Mouse (Mus musculus) embryo, embryonic 9.5 days (tissue): ENCODE measurements around the gene AC129217.1.
A peak's percentile ranks its signal among the peaks of the same experiment; 100 is the strongest.

Experiments
- DNase-seq: peaks from one replicate; pipeline ENCODE4 v3.0.0-alpha.2; 2017; ENCODE audit errors: extremely low spot score

Gene AC129217.1

DNA sequence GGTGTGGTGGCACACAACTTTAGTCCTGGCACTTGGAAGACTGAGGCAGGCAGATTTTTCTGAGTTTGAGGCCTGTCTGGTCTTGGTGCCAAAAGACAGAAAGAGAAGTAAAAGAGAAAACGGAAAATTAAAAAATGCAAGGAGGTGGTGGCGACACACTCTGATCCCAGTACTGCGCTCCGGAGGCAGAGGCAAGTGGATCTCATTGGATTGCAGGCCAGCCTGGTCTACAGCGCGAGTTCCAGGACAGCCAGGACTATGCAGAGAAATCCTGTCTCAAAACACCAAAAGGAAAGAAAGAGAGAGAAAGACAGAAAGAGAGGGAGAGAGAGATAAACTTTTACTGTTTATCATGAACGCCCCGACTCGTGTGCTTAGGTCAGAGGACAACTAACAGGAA, 41.3 kb downstream of the AC129217.1 start:
- DNase-seq, result no peak

DNA sequence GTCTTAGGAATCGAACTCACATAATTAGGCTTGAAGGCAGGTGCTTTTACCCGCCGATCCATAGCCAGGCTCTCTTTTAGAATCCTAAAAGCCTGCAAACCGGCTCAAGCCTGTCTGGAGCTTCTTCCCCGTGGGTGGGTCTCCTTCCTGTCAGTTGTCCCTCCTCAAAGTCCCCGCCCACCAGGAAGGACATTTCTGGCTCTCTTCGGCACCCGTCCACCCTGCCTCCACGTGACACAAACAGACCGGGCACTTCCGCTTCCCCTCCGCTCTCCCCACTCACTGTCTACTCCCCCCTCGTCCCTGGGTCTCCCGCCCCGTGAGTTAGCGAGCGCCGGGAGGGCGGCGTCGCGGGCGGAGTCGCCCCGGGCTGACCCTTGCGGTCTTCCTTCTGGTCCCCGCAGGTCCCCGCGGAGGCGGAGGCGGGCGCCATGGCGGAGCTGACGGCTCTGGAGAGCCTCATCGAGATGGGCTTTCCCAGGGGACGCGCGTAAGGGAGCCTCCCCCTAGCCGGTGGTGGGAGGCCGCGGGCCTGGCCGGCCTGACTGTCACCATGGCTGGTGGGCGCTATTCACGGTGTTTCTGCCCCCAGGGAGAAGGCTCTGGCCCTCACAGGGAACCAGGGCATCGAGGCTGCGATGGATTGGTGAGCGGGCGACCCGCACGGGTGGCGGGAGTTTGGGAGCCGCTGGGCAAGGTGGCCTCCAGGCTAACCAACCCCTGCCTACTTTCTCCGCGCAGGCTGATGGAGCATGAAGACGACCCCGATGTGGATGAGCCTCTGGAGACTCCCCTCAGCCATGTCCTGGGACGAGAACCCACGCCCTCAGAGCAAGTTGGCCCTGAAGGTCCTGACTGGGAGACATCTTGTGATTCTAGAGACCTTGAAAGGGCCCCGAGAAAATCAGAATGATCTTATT, 42.0 kb downstream of the AC129217.1 start, which contains the start of gene Ubxn1:
Gene Ubxn1, plus strand, starts transcription at position 230 of the 920 bp plus-strand sequence.
- peak; percentile 97 for DNase-seq

DNA sequence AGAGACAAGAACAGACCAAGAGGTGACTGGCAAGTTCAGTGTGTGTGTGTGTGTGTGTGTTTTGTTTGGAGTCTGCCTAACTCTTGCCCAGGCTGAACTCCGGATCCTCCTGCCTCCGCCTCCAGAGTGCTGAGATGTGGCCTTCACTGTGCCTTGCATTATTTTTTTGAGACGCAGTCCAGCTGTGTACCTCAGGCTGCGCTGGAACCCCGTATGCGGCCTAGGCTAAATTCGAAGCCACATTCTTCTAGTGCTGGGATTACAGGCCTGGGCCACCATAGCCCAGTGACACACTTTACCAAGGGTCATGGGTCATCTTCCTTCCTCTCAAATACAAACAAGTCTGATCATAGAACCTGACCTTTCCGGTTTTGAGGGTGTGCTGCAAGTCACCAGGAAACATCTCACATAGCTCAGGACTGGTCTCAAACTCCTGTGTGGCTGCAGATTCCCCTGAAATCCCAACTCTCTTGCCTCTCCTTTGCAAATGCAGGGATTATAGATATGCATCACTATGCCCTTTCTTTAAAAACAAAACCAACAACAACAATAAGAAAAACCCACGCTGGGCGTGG, 42.8 kb downstream of the AC129217.1 start:
- no peak for DNase-seq

DNA sequence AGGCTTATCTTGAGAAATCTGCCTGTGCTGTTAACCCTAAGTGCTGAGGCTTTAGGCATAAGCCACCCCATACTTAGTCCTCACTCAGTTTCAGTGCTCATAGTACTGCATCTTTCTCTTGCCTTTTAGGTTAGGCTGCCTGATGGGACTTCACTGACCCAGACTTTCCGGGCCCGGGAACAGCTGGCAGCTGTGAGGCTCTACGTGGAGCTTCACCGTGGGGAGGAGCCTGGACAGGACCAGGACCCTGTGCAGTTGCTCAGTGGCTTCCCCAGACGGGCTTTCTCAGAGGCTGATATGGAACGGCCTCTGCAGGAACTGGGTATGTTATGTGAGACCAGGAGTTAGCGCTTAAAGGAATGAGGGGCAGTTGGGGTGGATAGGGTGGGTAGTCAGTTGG, 45.5 kb downstream of the AC129217.1 start:
- no peak for DNase-seq

DNA sequence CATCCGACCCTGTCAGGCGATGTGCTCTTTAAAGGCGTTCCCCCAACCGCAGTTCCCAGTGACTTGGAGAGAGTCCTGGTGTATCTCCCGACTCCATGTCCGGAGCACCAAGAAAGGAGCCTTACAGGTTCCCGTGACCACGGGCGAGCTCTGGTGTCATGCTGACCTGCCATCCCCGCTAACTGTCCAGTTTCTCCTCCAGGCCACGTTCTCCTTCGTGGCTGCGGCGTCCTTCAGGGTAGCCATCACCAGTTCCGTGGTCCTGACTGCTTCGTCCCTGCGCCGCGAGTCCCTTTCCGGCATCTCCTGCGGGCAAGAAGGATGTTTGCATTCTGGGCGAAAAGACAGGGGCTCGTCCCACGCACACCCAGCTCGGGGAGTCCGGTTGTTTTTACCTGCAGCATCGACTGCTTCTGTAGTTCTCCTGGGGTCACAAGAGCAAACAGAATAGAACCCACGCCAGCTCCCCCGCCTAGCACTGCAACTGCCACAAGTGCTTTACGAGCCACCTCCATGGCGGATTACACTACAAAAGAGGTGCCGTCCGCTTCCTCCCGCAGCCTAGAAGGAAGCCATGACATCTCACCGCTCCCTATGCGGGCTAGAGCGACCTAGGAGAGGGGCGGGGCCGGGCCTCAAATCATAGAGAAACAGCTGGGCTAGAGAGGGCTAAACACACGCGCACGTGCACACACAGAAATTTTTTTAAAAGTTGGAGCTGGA, 50.9 kb downstream of the AC129217.1 start, which contains the start of gene Uqcc3:
Gene Uqcc3, minus strand, starts transcription at position 613 of the 723 bp plus-strand sequence.
- DNase-seq, result peak; percentile 88

DNA sequence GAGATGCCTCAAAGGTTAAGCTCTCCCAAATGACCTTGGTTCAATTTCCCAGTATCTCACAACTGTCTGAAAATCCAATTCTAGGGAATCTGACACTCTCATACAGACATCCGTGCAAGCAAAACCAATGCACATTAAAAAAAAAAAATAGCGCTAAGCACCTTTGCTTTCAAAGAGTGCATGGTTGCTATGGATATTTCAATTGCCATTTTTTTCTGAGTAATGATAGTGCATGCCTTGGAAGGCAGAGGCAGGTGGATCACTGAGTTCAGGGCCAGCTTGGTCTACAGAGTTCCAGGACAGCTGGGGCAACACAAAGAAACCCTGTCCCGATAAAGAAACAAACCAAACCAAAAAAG, 51.4 kb downstream of the AC129217.1 start:
- no peak for DNase-seq

DNA sequence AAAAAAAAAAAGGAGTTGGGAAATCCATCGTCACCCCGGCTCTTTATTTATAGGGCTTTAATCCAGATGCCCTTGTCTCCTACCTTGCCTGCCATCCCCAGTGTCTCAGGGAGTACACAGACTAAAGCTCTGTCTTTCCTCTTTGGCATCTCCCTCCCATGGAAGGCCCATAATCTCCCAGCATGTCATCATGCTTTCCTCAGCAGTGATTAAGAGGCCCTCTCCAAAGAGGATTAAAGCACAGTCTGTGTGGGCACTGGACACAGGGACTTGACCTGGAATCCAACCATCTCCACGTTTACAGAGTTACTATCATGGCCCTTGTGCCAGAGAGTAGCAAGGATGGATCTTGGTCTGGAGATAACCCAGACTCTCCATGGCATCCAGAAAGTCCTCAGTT, 54.0 kb downstream of the AC129217.1 start, which contains the start of the genes Lbhd1 and Gm49403:
Gene Lbhd1, plus strand, starts transcription at position 117 of the 400 bp plus-strand sequence.
Gene Gm49403, plus strand, starts transcription at position 315 of the 400 bp plus-strand sequence.
- no peak for DNase-seq

DNA sequence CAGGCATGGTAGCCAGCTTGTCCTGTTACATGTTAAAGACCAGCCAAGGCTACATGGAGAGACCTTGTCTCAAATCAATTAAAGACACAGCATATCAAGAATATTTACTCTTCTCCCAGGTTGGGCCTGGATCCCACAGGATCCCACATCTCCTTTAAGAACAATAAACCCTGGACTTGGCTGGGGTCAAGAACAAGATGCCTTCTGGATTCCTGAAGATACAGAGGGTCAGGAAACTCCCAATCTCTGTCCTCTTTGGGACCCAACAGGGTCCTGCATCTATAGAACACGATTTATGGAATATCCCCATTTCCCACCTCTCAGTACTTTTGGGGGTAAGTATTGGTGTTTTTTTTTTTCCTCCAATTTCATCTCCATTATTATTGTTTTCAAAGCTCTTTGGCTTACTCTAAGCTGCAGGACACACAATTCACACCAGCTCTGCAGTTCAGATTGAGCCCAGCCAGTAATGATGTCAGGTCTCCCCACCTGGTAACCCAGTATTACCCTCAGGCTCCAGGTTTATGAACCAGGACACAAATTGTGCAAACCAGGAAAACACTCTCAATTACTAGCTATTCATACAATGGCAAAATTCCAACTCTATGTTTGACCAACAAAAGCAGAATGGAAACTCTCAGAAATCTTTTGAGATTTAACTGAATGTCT, 57.5 kb downstream of the AC129217.1 start:
- peak; percentile 54 for DNase-seq

DNA sequence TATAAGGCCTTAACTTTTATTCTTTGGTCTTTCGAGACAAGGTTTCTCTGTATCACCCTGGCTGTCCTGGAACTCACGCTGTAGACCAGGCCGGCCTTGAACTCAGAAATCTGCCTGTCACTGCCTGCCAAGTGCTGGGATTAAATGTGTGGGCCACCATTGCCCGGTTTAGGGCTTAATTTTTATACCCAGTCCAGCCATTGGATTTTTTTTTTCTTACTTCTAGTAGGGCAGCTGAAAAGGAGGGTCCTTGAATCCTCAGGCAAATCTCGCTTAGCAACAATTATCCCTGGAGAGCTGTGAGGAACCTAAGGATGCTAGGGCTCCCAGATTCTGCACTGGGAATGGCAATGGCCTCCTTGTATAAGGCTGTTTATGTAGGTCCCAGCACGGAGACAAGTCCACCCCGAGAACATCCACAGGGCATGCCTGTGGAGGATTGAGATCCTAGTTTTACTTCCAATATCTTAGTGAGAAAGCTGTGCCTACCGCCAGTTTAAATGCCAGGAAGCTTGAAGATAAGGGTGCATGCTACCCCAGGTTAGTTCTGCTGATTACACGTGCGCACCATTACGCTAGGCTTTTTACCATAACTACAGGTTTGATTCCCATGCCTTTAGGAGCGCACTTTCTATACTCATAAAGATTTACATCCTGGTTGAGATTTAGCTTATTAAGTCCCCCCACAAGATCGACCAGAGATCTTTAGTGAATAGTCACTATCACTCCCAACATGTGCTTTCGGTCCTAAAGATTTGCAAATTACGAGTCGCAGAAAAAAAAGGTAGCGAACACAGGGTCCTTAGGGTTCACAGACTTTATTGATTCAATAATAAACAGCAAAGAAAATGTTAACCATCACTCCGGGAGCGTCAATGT, 58.3 kb downstream of the AC129217.1 start:
- DNase-seq, result peak; percentile 40

DNA sequence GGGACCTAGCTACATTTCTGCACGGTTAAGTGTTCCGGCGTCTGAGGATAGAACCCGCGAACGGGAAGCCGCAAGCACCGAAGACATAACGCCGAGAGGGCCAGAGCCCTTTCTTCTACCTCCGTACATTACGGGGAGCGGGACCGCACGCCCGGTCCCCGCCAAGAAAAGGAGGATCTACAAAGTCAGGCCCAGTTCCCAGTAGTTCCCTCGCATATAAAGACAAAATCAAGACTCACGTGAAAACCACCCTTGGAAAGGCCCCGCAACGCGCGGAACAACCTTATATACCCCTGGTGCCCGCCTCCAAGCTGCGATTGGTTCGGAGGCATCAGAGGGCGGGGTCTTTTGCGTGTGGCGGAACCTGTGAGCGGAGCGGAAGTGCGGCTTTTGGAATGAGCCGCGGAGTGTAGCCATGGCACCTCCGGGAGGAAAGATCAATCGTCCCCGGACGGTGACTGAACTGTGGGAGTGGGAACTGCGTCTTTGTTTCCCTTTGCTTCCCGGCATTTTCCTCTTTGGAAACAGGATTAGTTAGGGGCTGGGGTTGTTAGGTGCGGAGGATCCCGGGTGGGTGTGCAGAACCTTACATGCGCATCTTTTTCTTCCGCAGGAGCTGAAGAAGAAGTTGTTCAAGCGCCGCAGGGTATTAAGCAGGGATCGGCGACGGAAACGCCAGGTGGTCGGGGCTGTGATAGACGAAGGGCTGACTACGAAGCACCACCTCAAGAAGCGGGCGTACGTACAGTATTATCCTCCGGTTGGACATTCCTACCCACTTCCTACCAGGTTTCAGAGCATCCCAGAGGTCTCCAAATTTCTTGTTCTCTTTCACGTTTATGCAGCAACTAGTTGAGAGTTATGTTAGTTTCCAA, 59.2 kb downstream of the AC129217.1 start, which contains the start of the genes 1810009A15Rik and Gm49416:
Gene 1810009A15Rik, plus strand, starts transcription at position 343 of the 875 bp plus-strand sequence.
Gene Gm49416, plus strand, starts transcription at position 416 of the 875 bp plus-strand sequence.
- peak; percentile 97 for DNase-seq
